Mouse (Mus musculus) lung, embryonic 16.5 days (tissue): ENCODE results near the gene Cetn4. TPM values are rescaled to one million over a fixed set of nuclear protein-coding genes. Genes with fewer than 3 reads are reported as not detected.

Experiments used
- ATAC-seq: fragments of 200-750 bp; cut with Nextera tagmentation; 2 replicates; pipeline ENCODE4 v1.8.0; 2017; ENCODE audit warnings: low read depth, mild to moderate bottlenecking, moderate library complexity
- H3K27ac ChIP-seq: fragments of 300-500 bp; sonication (generic); 2 replicates; pipeline ENCODE4 v1.5.1; 2014; ENCODE audit warnings: mild to moderate bottlenecking, control low read depth, low read length
- H3K27me3 ChIP-seq: fragments of 300-500 bp; sonication (generic); 2 replicates; pipeline ENCODE4 v1.6.1; 2014; ENCODE audit warnings: low read depth, low read length, mixed read lengths; ENCODE audit not compliant: control insufficient read depth, insufficient read depth
- H3K36me3 ChIP-seq: fragments of 300-500 bp; sonication (generic); 2 replicates; pipeline ENCODE4 v1.6.1; 2014; ENCODE audit warnings: low read length; ENCODE audit not compliant: control insufficient read depth, insufficient read depth
- H3K4me1 ChIP-seq: fragments of 300-500 bp; sonication (generic); replicated peaks from 2 replicates; pipeline ENCODE4 v1.6.1; 2014; ENCODE audit warnings: low read length, mixed read lengths; ENCODE audit not compliant: control insufficient read depth, insufficient read depth
- H3K4me2 ChIP-seq: fragments of 300-500 bp; sonication (generic); 2 replicates; pipeline ENCODE4 v1.6.1; 2014; ENCODE audit warnings: low read depth, low read length, control low read depth
- H3K4me3 ChIP-seq: fragments of 300-500 bp; sonication (generic); 2 replicates; pipeline ENCODE4 v1.5.1; 2014; ENCODE audit warnings: mild to moderate bottlenecking, low read length, control low read depth
- H3K9ac ChIP-seq: fragments of 300-500 bp; sonication (generic); 2 replicates; pipeline ENCODE4 v1.6.1; 2014; ENCODE audit warnings: low read length, control low read depth
- H3K9me3 ChIP-seq: fragments of 300-500 bp; sonication (generic); 2 replicates; pipeline ENCODE4 v1.6.1; 2016; ENCODE audit warnings: low read length; ENCODE audit not compliant: control insufficient read depth
- WGBS: fragments of 180-500 bp; shearing (Covaris S2); extraction: QIAGEN DNeasy Blood & Tissue Kit; methylation state at CpG from one replicate; pipeline ENCODE4 v1.1.7; 2014; 5-methylcytosine and 5-hydroxymethylcytosine counted together
- polyA plus RNA-seq: library from polyadenylated mRNA; unstranded; fragments of >200 nt; fragmentation: Nextera tagmentation; extraction: Ambion mirVana; gene quantifications from 2 replicates; pipeline ENCODE4 v1.2.1, GENCODE M21; 2015

Cetn4 gene
- polyA plus RNA-seq, 1 experiment from 2014 or later, result 9.2 TPM

GRCm38 (mm10) chr3:37289237-37289636 is 23.3 kb downstream of the Cetn4 start:
- H3K4me1 ChIP-seq, result no peaks in the 10 kb centered on the region
- no peak overlapping the region for H3K4me3 ChIP-seq
- no peaks in the 10 kb centered on the region for H3K27me3 ChIP-seq
- no peak overlapping the region for H3K27ac ChIP-seq
- H3K36me3 ChIP-seq, result no peaks in the 10 kb centered on the region
- ATAC-seq, result no peak
- H3K9me3 ChIP-seq, result no peaks in the 10 kb centered on the region
- WGBS, result 87% methylated on average over 2 of the region's 2 CpGs
- H3K9ac ChIP-seq, result no peak overlapping the region
- H3K4me2 ChIP-seq, result no peak overlapping the region

DNA sequence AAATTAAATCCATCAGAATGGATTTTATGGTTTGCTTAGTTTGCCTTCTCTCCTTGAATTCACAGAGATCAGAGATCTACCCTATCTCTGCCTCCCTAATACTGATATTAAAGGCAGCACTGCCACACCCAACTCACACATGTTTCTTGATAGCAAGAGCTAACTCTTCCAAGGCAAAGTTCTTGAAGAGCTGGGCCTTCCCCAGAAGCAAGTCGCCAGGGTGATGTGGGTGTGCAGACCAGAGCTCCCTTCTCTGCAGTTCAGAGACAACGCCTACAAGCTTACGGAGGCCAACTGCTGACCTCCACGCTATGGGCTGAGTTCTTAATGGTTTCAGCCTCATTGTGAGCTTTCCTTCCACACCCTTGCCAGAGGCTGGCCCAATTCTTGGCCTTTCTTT is 29.3 kb downstream of the Cetn4 start:
- H3K4me2 ChIP-seq, result no peak overlapping the region
- no peaks in the 10 kb centered on the region for H3K36me3 ChIP-seq
- no peaks in the 10 kb centered on the region for H3K27me3 ChIP-seq
- H3K4me1 ChIP-seq, result no peaks in the 10 kb centered on the region
- no peaks in the 10 kb centered on the region for H3K9me3 ChIP-seq
- ATAC-seq, result no peak
- no peak overlapping the region for H3K27ac ChIP-seq
- no peak overlapping the region for H3K4me3 ChIP-seq
- 84% methylated on average over 4 of the region's 4 CpGs for WGBS
- H3K9ac ChIP-seq, result no peak overlapping the region

DNA sequence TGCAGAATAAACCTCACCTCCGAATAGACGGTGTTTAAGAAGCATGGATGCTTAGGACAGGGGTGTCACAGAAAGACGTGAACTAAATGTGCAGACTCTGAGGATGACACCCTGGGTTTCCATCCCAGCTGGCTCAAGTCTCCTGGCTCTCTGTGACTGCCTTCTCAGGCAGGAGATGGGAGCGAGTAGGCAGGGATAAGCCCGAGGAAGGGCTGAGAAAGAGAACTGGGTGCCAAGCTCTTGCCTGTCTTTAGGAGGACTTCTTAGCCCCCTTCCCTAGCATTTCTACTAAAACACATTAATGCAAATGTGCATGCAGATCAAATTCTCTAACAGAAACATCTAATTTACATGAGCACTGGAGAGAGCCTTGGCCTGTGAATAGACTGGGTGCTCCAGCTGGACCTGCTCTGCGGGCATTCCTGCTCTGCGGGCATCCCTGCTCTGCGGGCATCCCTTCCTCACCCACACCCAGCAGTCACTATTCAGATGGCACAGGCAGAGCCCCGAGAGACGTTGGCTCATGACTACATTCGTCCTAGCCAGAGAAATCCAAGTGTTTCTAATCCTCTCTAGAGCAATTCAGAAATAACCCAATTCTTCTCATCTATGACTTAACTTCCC is 30.1 kb downstream of the Cetn4 start:
- Histone ChIP-seq H3K9me3 (no peaks in the 10 kb centered on the region), H3K27ac (no peak overlapping the region), H3K27me3 (no peaks in the 10 kb centered on the region), H3K36me3 (no peaks in the 10 kb centered on the region), H3K4me1 (no peaks in the 10 kb centered on the region), H3K4me3 (no peak overlapping the region), H3K9ac (no peak overlapping the region), H3K4me2 (no peak overlapping the region)
- ATAC-seq, result no peak
- WGBS, result 79% methylated on average over 11 of the region's 11 CpGs

GRCm38 (mm10) chr3:37280871-37281270 is 31.6 kb downstream of the Cetn4 start:
- Histone ChIP-seq H3K27me3 (no peaks in the 10 kb centered on the region), H3K36me3 (no peaks in the 10 kb centered on the region), H3K27ac (no peak overlapping the region), H3K9me3 (no peaks in the 10 kb centered on the region), H3K9ac (no peak overlapping the region), H3K4me2 (no peak overlapping the region), H3K4me3 (no peak overlapping the region), H3K4me1 (no peaks in the 10 kb centered on the region)
- 47% methylated on average over 8 of the region's 8 CpGs for WGBS
- ATAC-seq, result no peak

DNA sequence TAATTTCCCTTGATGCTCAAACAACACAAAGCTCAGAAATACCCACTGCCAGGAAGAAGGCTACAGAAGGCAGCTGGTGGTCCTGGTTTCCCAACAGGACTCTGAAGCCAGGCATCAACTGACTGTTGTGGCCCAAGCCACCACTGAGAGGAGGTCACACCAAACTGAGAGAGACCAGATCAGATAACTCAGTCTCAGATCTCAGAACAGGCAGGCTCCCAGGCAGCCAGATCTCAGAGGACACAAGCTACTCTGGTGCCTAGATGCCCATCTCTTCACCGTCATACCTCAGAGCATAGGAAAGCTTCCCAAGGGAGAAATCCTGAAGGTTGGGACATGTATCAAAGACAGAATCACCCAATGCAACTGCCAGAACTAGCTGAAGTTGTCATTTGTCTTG is 32.3 kb downstream of the Cetn4 start:
- no peaks in the 10 kb centered on the region for H3K36me3 ChIP-seq
- no peak overlapping the region for H3K4me3 ChIP-seq
- no peak overlapping the region for H3K27ac ChIP-seq
- no peak overlapping the region for H3K4me2 ChIP-seq
- H3K9me3 ChIP-seq, result no peaks in the 10 kb centered on the region
- no peak for ATAC-seq
- H3K27me3 ChIP-seq, result no peaks in the 10 kb centered on the region
- no peak overlapping the region for H3K9ac ChIP-seq
- 83% methylated on average over 1 of the region's 1 CpGs for WGBS
- H3K4me1 ChIP-seq, result no peaks in the 10 kb centered on the region

DNA sequence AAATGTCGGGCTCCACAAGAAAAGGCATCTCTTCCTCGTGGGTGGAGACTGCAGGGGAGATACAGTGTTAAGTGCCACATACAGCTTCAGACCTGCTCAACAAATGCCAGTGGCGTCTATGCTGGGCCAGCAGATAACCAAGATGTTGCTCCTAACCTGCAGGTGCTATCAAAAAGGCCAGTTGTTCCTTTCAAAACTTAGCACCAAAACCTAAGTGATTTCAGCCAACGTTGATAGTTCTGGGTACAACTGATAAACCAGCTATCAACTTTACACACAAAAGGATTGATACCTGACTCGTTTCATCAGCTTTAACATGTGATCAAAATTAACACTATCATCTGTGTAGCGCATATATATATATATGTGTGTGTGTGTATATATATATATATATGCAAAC is 37.8 kb downstream of the Cetn4 start:
- no peak for ATAC-seq
- WGBS, result 64% methylated on average over 6 of the region's 6 CpGs
- H3K27me3 ChIP-seq, result no peaks in the 10 kb centered on the region

DNA sequence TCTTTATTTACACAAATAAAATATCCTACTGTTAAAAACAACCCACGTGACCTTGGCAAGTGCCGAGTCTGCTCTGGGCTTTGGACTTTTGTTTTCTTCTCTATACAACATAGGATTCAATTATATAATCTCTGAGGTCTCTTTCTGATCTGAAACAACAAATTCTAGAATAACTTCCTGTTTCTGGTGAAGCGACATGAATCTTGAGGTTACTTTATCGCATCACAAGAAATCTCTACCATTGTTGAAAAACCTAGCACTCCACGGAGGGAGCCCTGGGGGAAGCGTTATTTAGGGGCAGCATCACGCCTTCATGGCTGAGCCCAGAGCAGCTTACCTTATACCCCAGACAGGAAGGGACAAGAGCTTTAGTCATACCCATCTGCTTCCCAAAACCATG is 39.4 kb downstream of the Cetn4 start:
- H3K4me2 ChIP-seq, result no peak overlapping the region
- no peak for ATAC-seq
- WGBS, result 74% methylated on average over 7 of the region's 7 CpGs
- H3K9me3 ChIP-seq, result no peaks in the 10 kb centered on the region
- H3K9ac ChIP-seq, result no peak overlapping the region
- no peak overlapping the region for H3K4me3 ChIP-seq
- no peaks in the 10 kb centered on the region for H3K36me3 ChIP-seq
- H3K27ac ChIP-seq, result no peak overlapping the region
- no peaks in the 10 kb centered on the region for H3K27me3 ChIP-seq
- no peaks in the 10 kb centered on the region for H3K4me1 ChIP-seq

More for the DNA sequence above, 37.8 kb downstream of the Cetn4 start:
- Histone ChIP-seq H3K4me1 (no peaks in the 10 kb centered on the region), H3K36me3 (no peaks in the 10 kb centered on the region), H3K9me3 (no peaks in the 10 kb centered on the region), H3K9ac (no peak overlapping the region), H3K4me3 (no peak overlapping the region), H3K4me2 (no peak overlapping the region), H3K27ac (no peak overlapping the region)

- no peaks in the 10 kb centered on the region for H3K9me3 ChIP-seq
- no peak overlapping the region for H3K4me2 ChIP-seq
- H3K9ac ChIP-seq, result no peak overlapping the region
- 8% methylated on average over 1 of the region's 1 CpGs for WGBS
- H3K27ac ChIP-seq, result no peak overlapping the region
- no peaks in the 10 kb centered on the region for H3K36me3 ChIP-seq
- ATAC-seq, result no peak
- no peaks in the 10 kb centered on the region for H3K4me1 ChIP-seq
- H3K4me3 ChIP-seq, result no peak overlapping the region
- no peaks in the 10 kb centered on the region for H3K27me3 ChIP-seq
Measured at GRCm38 (mm10) chr3:37271209-37271608, 41.3 kb downstream of the Cetn4 start.

DNA sequence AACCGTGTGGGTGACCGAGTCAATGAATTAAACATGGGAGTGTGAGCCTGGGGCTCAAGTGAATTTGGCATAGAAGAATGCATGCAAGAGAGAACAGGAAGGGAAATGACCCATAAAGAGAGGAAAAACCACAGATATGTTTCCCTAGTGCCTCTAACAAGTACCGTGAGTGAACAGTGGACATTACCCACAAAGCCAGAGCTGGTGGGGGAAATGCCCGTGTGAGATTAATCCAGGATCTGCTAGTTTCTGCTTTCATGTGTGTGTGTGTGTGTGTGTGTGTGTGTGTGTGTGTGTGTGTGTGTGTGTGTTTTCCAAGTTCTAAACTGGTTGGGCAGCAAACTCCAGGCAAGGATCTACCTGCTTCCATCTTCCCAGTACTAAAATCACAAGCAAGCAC is 42.6 kb downstream of the Cetn4 start:
- no peak for ATAC-seq
- Histone ChIP-seq H3K9me3 (no peaks in the 10 kb centered on the region), H3K4me1 (no peaks in the 10 kb centered on the region), H3K9ac (no peak overlapping the region), H3K27ac (no peak overlapping the region), H3K27me3 (no peaks in the 10 kb centered on the region), H3K36me3 (no peaks in the 10 kb centered on the region), H3K4me2 (no peak overlapping the region), H3K4me3 (no peak overlapping the region)
- WGBS, result 73% methylated on average over 4 of the region's 4 CpGs

DNA sequence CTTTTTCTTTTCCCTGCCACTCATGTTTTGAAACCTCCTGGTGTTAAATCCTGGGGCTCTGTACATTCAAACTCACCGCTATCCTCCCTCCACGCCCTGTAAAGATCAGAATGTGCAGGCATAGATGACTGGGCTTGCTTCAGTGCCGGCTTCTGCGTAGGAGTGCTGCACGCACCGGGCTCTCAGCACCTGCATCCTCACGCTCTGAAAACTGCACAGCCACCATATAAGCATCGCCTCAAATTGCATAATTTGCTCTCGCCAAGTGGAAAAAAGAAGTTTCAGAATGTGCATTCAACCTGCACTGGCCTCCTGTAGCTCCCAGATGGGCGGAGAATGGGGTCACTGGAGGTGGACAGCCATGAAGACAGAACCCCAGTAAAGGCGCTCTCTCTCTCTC is 44.2 kb downstream of the Cetn4 start:
- H3K4me3 ChIP-seq, result no peak overlapping the region
- H3K4me1 ChIP-seq, result no peaks in the 10 kb centered on the region
- no peak overlapping the region for H3K27ac ChIP-seq
- no peaks in the 10 kb centered on the region for H3K9me3 ChIP-seq
- WGBS, result 80% methylated on average over 11 of the region's 11 CpGs
- no peaks in the 10 kb centered on the region for H3K36me3 ChIP-seq
- H3K4me2 ChIP-seq, result no peak overlapping the region
- no peak overlapping the region for H3K9ac ChIP-seq
- no peaks in the 10 kb centered on the region for H3K27me3 ChIP-seq
- ATAC-seq, result no peak
